Mouse (Mus musculus): ENCODE data around the gene Aggf1.

DNA sequence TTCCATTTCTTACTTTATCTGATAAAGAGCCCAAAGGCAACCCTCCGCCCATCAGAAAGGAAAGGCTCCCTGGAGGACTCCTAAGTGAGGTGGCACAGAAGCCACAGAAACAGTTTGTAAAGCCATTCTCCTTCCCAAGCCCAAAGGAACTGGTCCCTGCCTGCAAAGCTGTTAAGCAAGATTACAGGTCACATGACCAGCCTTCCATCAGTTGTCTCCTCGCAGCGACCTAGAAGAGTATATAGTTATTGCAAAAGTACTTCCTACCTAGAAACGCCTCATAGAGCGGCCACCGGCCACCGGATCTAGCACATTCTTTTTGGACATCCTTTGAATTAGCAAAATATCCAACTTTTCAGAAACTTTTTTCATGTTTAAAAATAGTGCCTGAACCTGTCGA is 31.7 kb downstream of the Aggf1 start:
- no peak for TF ChIP-seq CTCF (IDR thresholded peaks at IDR 0.05; ENCODE audit: control insufficient read depth, insufficient read depth, insufficient replicate concordance, low read depth, low read length)
- no peak for TF ChIP-seq POLR2A (IDR thresholded peaks at IDR 0.05; ENCODE audit: control insufficient read depth, low read depth, low read length)

Data from testis, adult 2 months (tissue).